Mouse (Mus musculus): ENCODE results near the gene Pml.

DNA sequence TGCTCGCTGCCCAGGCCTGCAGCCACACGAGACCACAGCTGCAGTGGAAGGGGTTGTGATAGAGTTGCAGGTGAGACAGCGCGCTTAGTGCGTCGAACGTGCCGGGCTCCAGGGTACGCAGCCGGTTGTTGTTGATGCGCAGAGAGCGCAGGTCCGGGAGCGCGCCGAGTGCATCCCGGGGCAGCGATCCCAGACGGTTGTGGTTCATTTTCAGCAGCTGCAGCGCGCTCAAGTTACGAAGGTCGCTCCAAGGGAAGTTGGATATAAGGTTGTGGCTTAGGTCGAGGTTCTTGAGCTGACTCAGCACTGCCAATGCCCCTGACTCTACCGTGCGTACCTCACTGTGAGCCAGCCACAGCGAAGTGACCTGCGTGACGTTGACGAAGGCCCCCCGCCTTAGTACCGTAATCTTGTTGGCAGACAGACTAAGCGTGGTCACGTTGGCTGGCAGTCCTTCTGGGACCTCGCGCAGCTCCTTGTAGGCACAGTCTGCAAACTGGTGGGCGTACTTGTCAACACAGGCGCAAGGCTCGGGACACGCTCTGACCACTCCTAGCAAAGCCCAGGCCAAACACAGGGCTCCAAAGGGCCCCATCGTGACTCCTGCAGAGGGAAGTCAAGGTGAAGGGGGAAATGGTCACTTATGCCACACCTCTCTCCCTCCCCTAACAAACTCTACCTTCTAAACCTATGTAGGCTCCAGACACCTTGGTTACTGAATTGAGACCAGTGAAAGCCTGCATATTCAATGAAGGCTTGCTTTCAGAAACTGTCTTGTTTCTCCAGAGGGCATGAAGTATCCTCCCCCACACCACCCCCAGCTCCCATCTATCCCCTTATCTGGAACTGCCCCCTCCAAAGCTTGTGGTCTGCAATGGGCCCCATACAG lies 50.0 kb downstream of the Pml start:
- TF ChIP-seq GATA1 (IDR thresholded peaks at IDR 0.05; ENCODE audit: borderline replicate concordance, low read length) = no peak
- TF ChIP-seq FLI1 (IDR thresholded peaks at IDR 0.05; ENCODE audit: low read length) = no peak
